Mouse (Mus musculus) 3T3-L1 (cell line): ENCODE measurements around the gene Gjc1.
A peak's percentile ranks its signal among the peaks of the same experiment; 100 is the strongest.

ENCODE experiments used
- DNase-seq: peaks from one replicate; pipeline ENCODE4 v3.0.0-alpha.2; 2015; ENCODE audit warnings: low read depth, low spot score

The Gjc1 gene

GRCm38 (mm10) chr11:102814881-102815280, 4.6 kb downstream of the Gjc1 start:
- DNase-seq = peak; percentile 9

DNA sequence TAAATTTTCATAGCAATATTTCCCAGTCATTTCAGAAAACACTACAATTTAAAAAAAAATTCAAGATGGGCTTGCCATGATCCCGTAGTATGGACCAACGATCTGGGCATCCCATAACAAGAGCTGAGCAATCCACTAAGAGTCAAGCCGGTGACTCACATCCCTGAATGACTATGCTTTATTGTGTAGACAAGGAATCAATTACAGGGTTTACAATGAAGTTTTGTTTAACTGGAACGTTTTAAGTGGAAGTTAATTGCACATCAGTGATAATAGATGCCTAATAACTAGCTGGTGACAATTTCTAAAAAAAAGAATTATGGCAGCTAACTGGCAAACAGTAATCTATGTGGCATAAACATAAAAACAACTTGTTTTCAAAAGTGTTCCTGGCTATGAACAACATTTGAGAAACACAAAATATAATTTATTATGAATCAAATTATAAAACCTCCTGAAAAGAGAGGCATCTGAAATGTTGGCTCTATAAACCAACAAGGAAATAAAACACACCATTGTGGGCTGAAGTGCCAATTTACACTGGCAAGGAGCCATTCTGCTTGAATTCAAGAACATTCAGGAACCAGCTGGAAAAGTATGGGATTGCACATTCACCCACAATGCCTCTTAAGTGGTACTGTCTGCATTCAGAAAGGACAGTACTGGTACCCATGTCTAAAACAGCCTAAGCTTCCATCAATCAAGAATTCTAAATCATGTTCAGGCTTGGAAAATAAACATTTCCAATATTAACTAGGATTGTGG, 8.6 kb downstream of the Gjc1 start:
- peak; percentile 78 for DNase-seq

GRCm38 (mm10) chr11:102808246-102808645, 11.3 kb downstream of the Gjc1 start:
- DNase-seq = no peak

DNA sequence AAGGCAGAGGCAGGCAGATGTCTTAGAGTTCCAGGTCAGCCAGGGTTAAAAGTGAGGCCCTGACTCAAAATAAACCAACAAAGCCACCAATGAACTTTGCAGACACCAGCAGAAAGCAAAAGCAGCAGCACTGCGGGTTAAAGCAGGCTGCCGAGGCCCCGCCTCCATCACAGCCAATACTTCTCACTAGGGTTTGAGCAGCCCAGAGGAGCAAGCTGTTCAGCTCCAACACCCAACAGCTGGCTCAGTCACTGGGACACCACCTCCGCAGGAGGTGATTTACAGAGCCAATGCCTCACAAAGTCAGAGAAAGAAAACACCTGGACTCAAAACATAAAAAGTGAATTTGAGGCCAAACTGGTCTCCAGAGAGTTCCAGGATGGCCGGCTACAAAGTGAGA, 16.0 kb downstream of the Gjc1 start:
- DNase-seq = no peak

- no peak for DNase-seq
These were observed 25.3 kb downstream of the Gjc1 start for GRCm38 (mm10) chr11:102794157-102794556.

- DNase-seq = no peak
These were observed 27.6 kb downstream of the Gjc1 start for GRCm38 (mm10) chr11:102791682-102792445.

- no peak for DNase-seq
These were observed 31.8 kb downstream of the Gjc1 start for GRCm38 (mm10) chr11:102787688-102788177.

GRCm38 (mm10) chr11:102783443-102783842, 36.1 kb downstream of the Gjc1 start:
- no peak for DNase-seq

GRCm38 (mm10) chr11:102781523-102781922, 38.0 kb downstream of the Gjc1 start:
- DNase-seq = no peak

GRCm38 (mm10) chr11:102780986-102781351, 38.5 kb downstream of the Gjc1 start:
- no peak for DNase-seq

DNA sequence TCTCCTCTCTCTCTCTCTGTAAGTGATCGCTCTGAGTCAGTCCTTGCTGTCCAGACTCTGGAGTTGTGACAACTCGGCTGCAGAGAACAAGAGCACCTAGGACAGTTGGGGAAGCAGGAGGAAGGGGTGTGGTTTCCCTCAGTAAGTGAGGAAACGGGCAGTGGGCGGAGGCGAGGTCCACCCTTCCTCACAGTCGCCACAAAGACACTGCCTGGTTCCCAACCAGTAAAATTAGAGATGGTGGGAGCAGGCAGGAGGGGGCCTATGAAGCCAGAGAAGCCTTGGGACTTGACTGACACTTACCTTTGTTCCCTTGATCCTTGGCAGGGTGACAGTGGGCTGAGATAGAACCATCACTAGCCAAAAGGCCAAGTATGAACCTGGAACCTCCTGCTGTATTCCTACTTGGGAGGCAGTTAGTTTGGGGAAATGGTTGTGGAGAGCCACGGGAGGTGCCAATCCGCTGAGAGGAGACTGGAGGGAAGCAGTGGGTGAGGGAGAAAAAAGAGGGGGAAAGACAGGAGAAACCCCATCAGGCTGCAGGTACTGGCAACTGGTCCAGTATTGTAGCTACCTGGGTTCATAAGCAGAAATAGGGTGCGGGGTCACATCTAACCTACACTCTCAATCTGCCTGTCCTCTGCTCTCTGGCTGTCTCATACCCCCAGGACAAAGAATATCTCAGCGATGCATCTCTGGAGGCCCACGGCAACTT, 39.1 kb downstream of the Gjc1 start:
- DNase-seq = no peak

DNA sequence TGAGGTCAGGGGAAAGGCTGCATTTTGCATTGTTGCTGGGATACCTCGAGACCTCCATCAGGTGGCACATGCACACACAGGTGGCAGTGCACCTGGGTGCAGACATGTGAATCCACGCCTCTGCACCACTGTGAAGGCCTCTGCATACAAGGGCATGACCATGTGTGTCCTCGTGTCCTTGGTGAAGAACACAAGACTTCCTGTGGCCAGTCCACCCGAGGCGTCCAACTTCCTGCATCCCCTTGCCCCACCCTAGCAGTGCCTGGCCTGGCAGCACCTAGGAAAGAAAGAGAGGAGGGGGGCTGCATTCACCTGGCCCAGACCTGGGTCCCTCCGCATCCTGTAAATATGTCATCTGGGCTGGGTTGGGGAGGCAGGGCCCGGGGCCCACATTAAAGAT, 39.7 kb downstream of the Gjc1 start:
- no peak for DNase-seq

GRCm38 (mm10) chr11:102779081-102779638, 40.3 kb downstream of the Gjc1 start:
- DNase-seq = no peak

GRCm38 (mm10) chr11:102778597-102778996, 40.9 kb downstream of the Gjc1 start:
- DNase-seq = no peak

GRCm38 (mm10) chr11:102778165-102778564, 41.3 kb downstream of the Gjc1 start:
- DNase-seq = no peak

DNA sequence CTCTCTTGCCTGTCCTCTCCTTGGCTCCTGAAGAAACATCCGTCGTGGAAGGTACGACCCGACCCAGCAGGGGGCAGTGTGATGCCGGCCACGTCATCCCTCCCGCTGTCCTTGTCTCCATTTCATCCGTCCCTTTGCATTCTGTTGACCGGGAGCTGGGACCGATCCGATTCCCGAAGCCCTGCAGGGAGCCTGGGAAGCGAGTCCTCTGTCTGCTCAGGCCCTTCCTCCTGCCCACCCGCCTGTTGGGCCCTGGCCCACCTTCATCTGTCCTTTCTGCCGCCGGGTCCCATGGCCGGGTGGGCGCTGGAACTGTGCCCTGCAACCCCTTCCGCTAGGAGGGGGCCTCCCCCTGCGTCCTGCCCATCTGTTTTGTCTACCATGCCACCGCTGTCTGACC, 41.9 kb downstream of the Gjc1 start:
- peak; percentile 66 for DNase-seq

- DNase-seq = peak; percentile 86
These were observed 44.8 kb downstream of the Gjc1 start for GRCm38 (mm10) chr11:102774621-102775141.

GRCm38 (mm10) chr11:102773713-102774611, 45.5 kb downstream of the Gjc1 start:
- DNase-seq = peak; percentile 87

- DNase-seq = no peak
These were observed 46.5 kb downstream of the Gjc1 start for GRCm38 (mm10) chr11:102772771-102773700.
